Mouse (Mus musculus) myocyte (in vitro differentiated cells): ENCODE data around the gene Rnf181.

Experiments
- MAX ChIP-seq: IDR thresholded peaks from one replicate; pipeline ENCODE4 v1.6.1; 2011; ENCODE audit warnings: low read depth, mild to moderate bottlenecking, control low read depth
- MYOG ChIP-seq, 3 experiments: IDR thresholded peaks; one replicate each; pipeline ENCODE4 v1.6.1; 2011; ENCODE audit warnings: control low read depth in 2 of 3, low read depth in 2 of 3, mild to moderate bottlenecking in 2 of 3; ENCODE audit not compliant: insufficient read length in 2 of 3, control insufficient read depth in 1 of 3, insufficient read depth in 1 of 3
- POLR2A ChIP-seq: IDR thresholded peaks from one replicate; pipeline ENCODE4 v1.6.1; 2011; ENCODE audit warnings: low read depth, mild to moderate bottlenecking, control low read depth, moderate library complexity; ENCODE audit not compliant: insufficient read length
- POLR2AphosphoS2 ChIP-seq: IDR thresholded peaks from one replicate; pipeline ENCODE4 v1.6.1; 2011; ENCODE audit warnings: low read depth, control low read depth; ENCODE audit not compliant: insufficient read length

DNA sequence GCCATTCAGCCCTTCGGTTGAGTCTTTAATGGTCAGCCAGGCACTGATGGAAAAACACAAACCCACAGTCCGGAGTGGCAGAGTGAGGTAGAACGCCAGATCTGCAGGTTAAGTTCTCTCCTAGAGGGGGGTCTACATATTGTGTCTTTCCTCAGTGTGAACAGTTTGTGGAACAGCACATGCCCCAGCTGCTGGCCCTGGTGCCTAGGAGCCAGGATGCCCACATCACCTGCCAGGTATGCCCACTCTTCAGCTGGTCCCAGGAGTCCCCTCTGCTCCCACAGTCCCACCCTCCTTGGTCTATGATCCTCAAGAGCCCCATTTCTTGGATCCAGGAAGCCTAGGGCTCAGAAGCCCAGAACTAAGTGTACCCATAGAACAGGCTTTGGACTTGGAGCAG is 54.6 kb downstream of the Rnf181 start:
- TF ChIP-seq MAX (no peak), POLR2A (no peak), MYOG (IDR thresholded peaks at IDR 0.05; ENCODE audit: control insufficient read depth in 1 of 3, insufficient read depth in 1 of 3, insufficient read length in 2 of 3, low read depth in 2 of 3) (no peak), POLR2AphosphoS2 (peak; percentile 66)
